Mouse (Mus musculus) limb, embryonic 14.5 days (tissue): ENCODE results near the gene Specc1l. TPM values are rescaled to one million over a fixed set of nuclear protein-coding genes. Genes with fewer than 3 reads are reported as not detected.

Experiments used
- ATAC-seq: fragments of 200-750 bp; cut with Nextera tagmentation; 2 replicates; pipeline ENCODE4 v1.8.0; 2017; ENCODE audit warnings: low read depth, moderate number of reproducible peaks, moderate TSS enrichment; ENCODE audit not compliant: low FRiP score
- DNase-seq: peaks from one replicate; pipeline ENCODE4 v3.0.0-alpha.2; 2015; ENCODE audit warnings: low spot score
- H3K27ac ChIP-seq: fragments of 300-500 bp; sonication (generic); replicated peaks from 2 replicates; pipeline ENCODE4 v1.5.1; 2014; ENCODE audit warnings: low read depth, mild to moderate bottlenecking, low read length, moderate library complexity, mixed read lengths
- H3K27me3 ChIP-seq: fragments of 300-500 bp; sonication (generic); 2 replicates; pipeline ENCODE4 v1.6.1; 2014; ENCODE audit warnings: low read length, mixed read lengths; ENCODE audit not compliant: control insufficient read depth, insufficient read depth
- H3K36me3 ChIP-seq: fragments of 300-500 bp; sonication (generic); 2 replicates; pipeline ENCODE4 v1.6.1; 2014; ENCODE audit warnings: mild to moderate bottlenecking, low read length, moderate library complexity, mixed read lengths; ENCODE audit not compliant: control insufficient read depth, insufficient read depth
- H3K4me1 ChIP-seq: fragments of 300-500 bp; sonication (generic); 2 replicates; pipeline ENCODE4 v1.6.1; 2014; ENCODE audit warnings: antibody characterized with exemption, low read length, mixed read lengths; ENCODE audit not compliant: control insufficient read depth, insufficient read depth
- H3K4me2 ChIP-seq: fragments of 300-500 bp; sonication (generic); replicated peaks from 2 replicates; pipeline ENCODE4 v1.6.1; 2014; ENCODE audit warnings: low read depth, mild to moderate bottlenecking, low read length, moderate library complexity; ENCODE audit not compliant: severe bottlenecking
- H3K4me3 ChIP-seq: fragments of 300-500 bp; sonication (generic); replicated peaks from 2 replicates; pipeline ENCODE4 v1.5.1; 2014; ENCODE audit warnings: low read length
- H3K9ac ChIP-seq: fragments of 300-500 bp; sonication (generic); 2 replicates; pipeline ENCODE4 v1.6.1; 2014; ENCODE audit warnings: mild to moderate bottlenecking, low read depth, low read length, moderate library complexity; ENCODE audit not compliant: severe bottlenecking
- H3K9me3 ChIP-seq: fragments of 300-500 bp; sonication (generic); 2 replicates; pipeline ENCODE4 v1.6.1; 2016; ENCODE audit warnings: low read length; ENCODE audit not compliant: control insufficient read depth
- POLR2A ChIP-seq: fragments of 200-500 bp; IDR thresholded peaks from 2 replicates; pipeline ENCODE4 v1.8.0; 2012; ENCODE audit warnings: inconsistent platforms, mild to moderate bottlenecking, moderate library complexity, borderline replicate concordance; ENCODE audit not compliant: insufficient read depth, insufficient read length; ENCODE audit errors: extremely low read depth
- WGBS: fragments of 180-500 bp; shearing (Covaris S2); extraction: QIAGEN DNeasy Blood & Tissue Kit; methylation state at CpG from one replicate; pipeline ENCODE4 v1.1.7; 2014; 5-methylcytosine and 5-hydroxymethylcytosine counted together
- polyA plus RNA-seq, 2 experiments: library from polyadenylated mRNA; depleted of rRNA in 1 of 2; stranded (reverse) in 1 of 2; unstranded in 1 of 2; fragments of >200 nt; fragmentation: Nextera tagmentation in 1 of 2; extraction: Ambion mirVana in 1 of 2; gene quantifications; 2 replicates each; pipeline versions ENCODE4 v1.2.1 to v1.2.3; 2012 to 2014

Specc1l gene
- polyA plus RNA-seq, 2 experiments, result 21.4 to 29.1 TPM

DNA sequence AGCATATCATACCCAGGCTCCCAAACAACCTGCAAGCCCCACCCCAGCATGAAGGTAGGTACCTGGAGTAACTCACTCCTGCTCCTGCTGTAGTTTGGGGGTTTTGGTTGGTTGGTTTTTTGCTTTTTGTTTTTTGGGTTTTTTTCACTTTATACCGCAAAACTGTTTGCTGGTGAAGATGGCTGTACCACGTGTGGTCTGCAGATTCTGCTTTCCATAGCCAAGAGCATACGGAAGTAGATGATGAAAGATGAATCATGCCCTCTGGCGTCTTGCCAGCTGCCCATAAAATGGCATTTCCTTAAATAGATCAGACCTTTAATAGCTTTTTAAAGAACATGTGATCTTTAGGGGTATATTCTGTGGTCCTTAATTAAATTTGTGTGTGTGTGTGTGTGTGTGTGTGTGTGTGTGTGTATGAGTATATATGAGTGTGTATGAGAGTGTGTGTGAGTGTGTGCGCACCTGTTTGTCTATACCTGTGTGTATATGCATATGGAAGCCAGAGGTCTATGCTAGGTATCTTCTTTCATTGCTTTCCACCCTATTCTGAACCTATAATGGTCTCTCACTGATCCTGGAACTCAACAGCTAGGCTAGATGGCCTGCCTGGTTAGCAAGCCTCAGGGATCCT is 88.0 kb downstream of the Specc1l start:
- no peak overlapping the region for H3K4me2 ChIP-seq
- H3K4me3 ChIP-seq, result no peak overlapping the region
- no peaks in the 10 kb centered on the region for H3K9me3 ChIP-seq
- no peak for ATAC-seq
- H3K27ac ChIP-seq, result no peak overlapping the region
- no peaks in the 10 kb centered on the region for H3K27me3 ChIP-seq
- no peak overlapping the region for H3K9ac ChIP-seq
- 51% methylated on average over 5 of the region's 5 CpGs for WGBS
- TF ChIP-seq POLR2A, result no peak
- H3K4me1 ChIP-seq, result no peaks in the 10 kb centered on the region
- peaks cover 54% of the 10 kb centered on the region for H3K36me3 ChIP-seq
- DNase-seq, result peak; percentile 67

DNA sequence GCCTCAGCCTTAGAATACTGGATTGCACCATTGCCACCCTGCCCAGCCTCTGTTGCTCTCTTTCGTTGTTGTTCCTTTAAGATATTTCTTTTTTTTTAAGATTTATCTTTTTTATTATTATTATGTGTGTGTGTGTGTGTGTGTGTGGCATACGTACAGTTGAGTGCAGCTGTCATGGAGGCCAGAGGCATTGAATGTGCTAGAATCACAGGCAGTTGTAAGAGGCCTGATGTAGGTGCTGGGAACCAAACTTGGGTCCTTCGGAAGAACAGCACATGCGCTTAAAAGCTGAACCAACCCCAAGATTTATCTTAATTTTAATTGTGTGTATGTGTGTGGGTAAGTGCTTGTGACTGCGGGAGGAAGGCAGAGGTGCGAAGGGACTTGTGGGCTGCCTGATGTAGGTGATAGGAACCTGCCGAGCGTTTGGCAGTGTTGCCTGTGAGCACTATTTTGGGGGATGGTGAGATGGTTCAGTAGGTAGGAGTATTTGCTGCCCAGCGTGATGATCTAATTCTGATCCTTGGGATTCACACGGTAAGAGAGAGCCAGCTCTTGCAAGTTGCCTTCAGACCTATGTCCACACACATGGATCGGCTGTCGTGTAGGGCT is 89.4 kb downstream of the Specc1l start:
- DNase-seq (no peak), ATAC-seq (no peak)
- Histone ChIP-seq H3K9me3 (no peaks in the 10 kb centered on the region), H3K36me3 (peaks cover 52% of the 10 kb centered on the region), H3K27me3 (no peaks in the 10 kb centered on the region), H3K9ac (no peak overlapping the region), H3K27ac (no peak overlapping the region), H3K4me1 (no peaks in the 10 kb centered on the region), H3K4me2 (no peak overlapping the region), H3K4me3 (no peak overlapping the region)
- no peak for TF ChIP-seq POLR2A
- 89% methylated on average over 12 of the region's 12 CpGs for WGBS

DNA sequence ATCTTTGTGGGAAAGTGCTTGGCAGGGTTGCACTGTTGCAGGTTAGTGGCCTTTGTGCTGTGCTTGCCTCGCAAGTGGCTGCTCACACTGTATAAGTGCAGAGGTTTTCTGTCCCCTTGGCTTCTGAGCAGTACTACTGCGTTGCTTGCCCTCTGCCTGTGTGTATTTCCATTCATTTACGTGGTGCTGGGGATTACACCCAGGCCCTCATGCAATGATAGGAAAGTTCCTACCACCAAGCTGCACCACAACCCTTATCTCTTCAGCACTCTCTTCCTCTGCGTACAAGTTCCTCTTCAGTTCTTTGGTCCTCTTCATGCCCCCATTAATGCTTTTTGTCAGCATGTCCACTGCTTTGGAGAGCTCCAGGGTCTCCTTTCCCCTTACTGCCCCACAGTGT is 90.1 kb downstream of the Specc1l start:
- TF ChIP-seq POLR2A, result no peak
- Histone ChIP-seq H3K4me3 (no peak overlapping the region), H3K27ac (no peak overlapping the region), H3K36me3 (peaks cover 49% of the 10 kb centered on the region), H3K27me3 (no peaks in the 10 kb centered on the region), H3K4me1 (no peaks in the 10 kb centered on the region), H3K4me2 (no peak overlapping the region), H3K9me3 (no peaks in the 10 kb centered on the region), H3K9ac (no peak overlapping the region)
- DNase-seq, result no peak
- WGBS, result 87% methylated on average over 4 of the region's 4 CpGs
- ATAC-seq, result no peak

DNA sequence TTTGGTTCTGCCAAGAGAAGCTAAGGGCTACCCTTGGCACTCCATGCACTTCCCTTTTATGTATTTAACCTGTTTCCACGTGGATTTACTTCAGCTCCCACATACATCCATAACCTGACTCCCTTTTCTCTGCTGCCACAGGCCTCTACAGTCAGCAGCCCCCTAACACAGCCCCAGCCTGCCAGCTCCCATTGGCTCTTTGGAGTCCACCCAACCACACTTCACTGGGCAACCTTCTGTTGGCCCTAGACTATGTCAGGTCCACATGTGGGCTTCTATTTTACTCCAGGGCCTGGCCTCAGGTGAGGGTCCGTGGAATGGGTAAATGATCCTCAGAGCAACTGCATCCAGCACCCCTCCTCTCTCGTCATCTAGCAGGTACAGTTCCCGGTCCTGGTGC is 90.7 kb downstream of the Specc1l start:
- Histone ChIP-seq H3K9ac (no peak overlapping the region), H3K4me3 (no peak overlapping the region), H3K36me3 (peaks cover 55% of the 10 kb centered on the region), H3K4me1 (no peaks in the 10 kb centered on the region), H3K27me3 (no peaks in the 10 kb centered on the region), H3K27ac (no peak overlapping the region), H3K9me3 (no peaks in the 10 kb centered on the region), H3K4me2 (no peak overlapping the region)
- no peak for ATAC-seq
- 89% methylated on average over 4 of the region's 4 CpGs for WGBS
- no peak for DNase-seq
- no peak for TF ChIP-seq POLR2A

DNA sequence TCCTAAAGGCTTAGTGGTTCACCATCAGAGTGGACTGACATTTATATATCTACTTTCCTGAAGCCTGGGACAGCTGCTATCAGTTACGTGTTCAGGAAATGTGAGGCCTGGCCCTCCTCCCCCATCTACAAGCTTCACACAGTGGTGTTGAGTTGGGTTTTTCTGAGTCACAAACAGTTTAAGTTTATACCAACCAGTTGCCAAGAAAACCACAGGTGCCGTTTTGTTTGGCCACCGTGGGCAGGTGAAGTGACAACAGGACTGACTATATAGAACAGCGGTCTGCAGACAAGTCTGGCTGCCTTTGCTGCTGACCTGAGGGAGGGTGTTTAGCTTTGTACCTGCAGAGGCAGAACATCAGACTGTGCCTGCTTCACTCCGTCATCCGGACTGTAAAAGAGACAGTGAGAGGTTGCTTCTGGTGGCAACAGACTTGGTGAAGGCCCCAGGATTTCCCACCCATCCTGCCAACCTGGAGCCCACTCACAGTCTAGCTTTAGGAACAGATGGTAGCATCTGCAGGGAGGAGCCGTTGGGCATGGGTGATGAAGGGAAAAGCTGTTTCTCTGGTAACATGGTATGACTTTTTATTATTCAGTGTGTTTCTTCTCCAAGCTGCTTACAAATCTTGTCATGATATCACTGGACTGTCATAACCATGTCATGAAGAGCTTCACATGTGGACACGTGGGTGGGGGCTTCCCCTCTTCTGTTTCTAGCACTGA is 91.6 kb downstream of the Specc1l start:
- no peak for TF ChIP-seq POLR2A
- H3K36me3 ChIP-seq, result peaks cover 63% of the 10 kb centered on the region
- no peaks in the 10 kb centered on the region for H3K9me3 ChIP-seq
- ATAC-seq, result no peak
- H3K4me2 ChIP-seq, result no peak overlapping the region
- DNase-seq, result no peak
- H3K9ac ChIP-seq, result no peak overlapping the region; the same call in 1 of the 2 replicates
- 85% methylated on average over 8 of the region's 8 CpGs for WGBS
- H3K4me3 ChIP-seq, result no peak overlapping the region
- no peaks in the 10 kb centered on the region for H3K27me3 ChIP-seq
- no peak overlapping the region for H3K27ac ChIP-seq
- no peaks in the 10 kb centered on the region for H3K4me1 ChIP-seq
